Mouse (Mus musculus) T-helper 2 cell (primary cell): Measurements from ENCODE around the gene Dand5.
"Not testable (repeated sequence)": the region's sequence is repeated elsewhere in the genome, so short reads cannot be mapped to it uniquely, and the experiment has no call there.

Experiments used
- in situ Hi-C: fragments of 300-600 bp; cut with MboI, MseI; formaldehyde crosslinking; loops from one replicate; pipeline ENCODE4 v1.15.1; 2025; ENCODE audit warnings: high pct_unique_total_duplicates

The Dand5 gene

GRCm38 (mm10) chr8:84834866-84835855, 12.5 kb upstream of the Dand5 start:
- in situ Hi-C loops = no loop called here

- in situ Hi-C loops = no loop called here
These were observed 11.6 kb upstream of the Dand5 start for GRCm38 (mm10) chr8:84834002-84834865.

GRCm38 (mm10) chr8:84832759-84833742, 10.4 kb upstream of the Dand5 start:
- in situ Hi-C loops = no loop called here

- in situ Hi-C loops = no loop called here
These were observed 9.6 kb upstream of the Dand5 start for GRCm38 (mm10) chr8:84832034-84832717.

GRCm38 (mm10) chr8:84831490-84831889, 8.9 kb upstream of the Dand5 start, which contains the start of gene Gadd45gip1:
Gadd45gip1 (plus strand) TSS chr8:84831522.
- in situ Hi-C loops = no loop called here

GRCm38 (mm10) chr8:84826518-84826917, 3.9 kb upstream of the Dand5 start:
- in situ Hi-C loops = not testable (repeated sequence)

GRCm38 (mm10) chr8:84825636-84826035, 3.0 kb upstream of the Dand5 start:
- in situ Hi-C loops = no loop called here

GRCm38 (mm10) chr8:84823653-84824052, 1.0 kb upstream of the Dand5 start:
- in situ Hi-C loops = no loop called here

- in situ Hi-C loops = no loop called here
These were observed 6.5 kb downstream of the Dand5 start for GRCm38 (mm10) chr8:84816117-84816516.

- in situ Hi-C loops = no loop called here
These were observed 7.1 kb downstream of the Dand5 start for GRCm38 (mm10) chr8:84815547-84815946.

GRCm38 (mm10) chr8:84814555-84815441, 7.8 kb downstream of the Dand5 start:
- in situ Hi-C loops = loop anchor here (5.0 kb wide), 1 partner anchor 107 kb away; no protein-coding TSS in a partner anchor

- in situ Hi-C loops = loop anchor here (5.0 kb wide), 1 partner anchor 107 kb away; no protein-coding TSS in a partner anchor
These were observed 8.4 kb downstream of the Dand5 start for GRCm38 (mm10) chr8:84814240-84814554.

- in situ Hi-C loops = loop anchor here (5.0 kb wide), 1 partner anchor 107 kb away; no protein-coding TSS in a partner anchor
These were observed 8.8 kb downstream of the Dand5 start for GRCm38 (mm10) chr8:84813830-84814229.

- in situ Hi-C loops = loop anchor here (5.0 kb wide), 1 partner anchor 106 kb away; no protein-coding TSS in a partner anchor
These were observed 9.6 kb downstream of the Dand5 start for GRCm38 (mm10) chr8:84813059-84813458.

- in situ Hi-C loops = loop anchor here (5.0 kb wide), 1 partner anchor 104 kb away; no protein-coding TSS in a partner anchor
These were observed 11.3 kb downstream of the Dand5 start for GRCm38 (mm10) chr8:84811303-84811702.

- in situ Hi-C loops = loop anchor here (5.0 kb wide), 1 partner anchor 104 kb away; no protein-coding TSS in a partner anchor
These were observed 11.7 kb downstream of the Dand5 start for GRCm38 (mm10) chr8:84810896-84811295.

GRCm38 (mm10) chr8:84809941-84810280, 12.7 kb downstream of the Dand5 start:
- in situ Hi-C loops = loop anchor here (5.0 kb wide), 1 partner anchor 103 kb away; no protein-coding TSS in a partner anchor

GRCm38 (mm10) chr8:84809109-84809940, 13.3 kb downstream of the Dand5 start:
- in situ Hi-C loops = no loop called here
